Mouse (Mus musculus) heart, embryonic 11.5 days (tissue): ENCODE results near the gene Sema6d. TPM values are rescaled to one million over a fixed set of nuclear protein-coding genes. Genes with fewer than 3 reads are reported as not detected.

Experiments
- ATAC-seq: fragments of 200-750 bp; cut with Nextera tagmentation; replicated peaks from 2 replicates; pipeline ENCODE4 v1.8.0; 2017; ENCODE audit warnings: moderate library complexity; ENCODE audit not compliant: insufficient number of reproducible peaks, low FRiP score, low TSS enrichment
- H3K27ac ChIP-seq: fragments of 300-500 bp; sonication (generic); 2 replicates; pipeline ENCODE4 v1.5.1; 2014; ENCODE audit warnings: mild to moderate bottlenecking, low read depth, low read length
- H3K27me3 ChIP-seq: fragments of 300-500 bp; sonication (generic); 2 replicates; pipeline ENCODE4 v1.6.1; 2014; ENCODE audit warnings: mild to moderate bottlenecking, low read length, mixed read lengths; ENCODE audit not compliant: control insufficient read depth, insufficient read depth
- H3K36me3 ChIP-seq: fragments of 300-500 bp; sonication (generic); 2 replicates; pipeline ENCODE4 v1.6.1; 2014; ENCODE audit warnings: mild to moderate bottlenecking, low read length, moderate library complexity, mixed read lengths; ENCODE audit not compliant: control insufficient read depth, insufficient read depth
- H3K4me1 ChIP-seq: fragments of 300-500 bp; sonication (generic); 2 replicates; pipeline ENCODE4 v1.6.1; 2014; ENCODE audit warnings: low read length; ENCODE audit not compliant: control insufficient read depth, insufficient read depth
- H3K4me2 ChIP-seq: fragments of 300-500 bp; sonication (generic); 2 replicates; pipeline ENCODE4 v1.6.1; 2014; ENCODE audit warnings: mild to moderate bottlenecking, moderate library complexity
- H3K4me3 ChIP-seq: fragments of 300-500 bp; sonication (generic); 2 replicates; pipeline ENCODE4 v1.5.1; 2014; ENCODE audit warnings: low read depth, low read length
- H3K9ac ChIP-seq: fragments of 300-500 bp; sonication (generic); 2 replicates; pipeline ENCODE4 v1.6.1; 2014; ENCODE audit warnings: mild to moderate bottlenecking, low read depth, low read length, moderate library complexity
- H3K9me3 ChIP-seq: fragments of 300-500 bp; sonication (generic); replicated peaks from 2 replicates; pipeline ENCODE4 v1.6.1; 2016; ENCODE audit warnings: low read length; ENCODE audit not compliant: control insufficient read depth
- WGBS: fragments of 180-500 bp; shearing (Covaris S2); extraction: QIAGEN DNeasy Blood & Tissue Kit; methylation state at CpG from one replicate; pipeline ENCODE4 v1.1.7; 2014; ENCODE audit not compliant: insufficient replicate concordance; 5-methylcytosine and 5-hydroxymethylcytosine counted together
- polyA plus RNA-seq: library from polyadenylated mRNA; unstranded; fragments of >200 nt; fragmentation: Nextera tagmentation; extraction: Ambion mirVana; gene quantifications from 2 replicates; pipeline ENCODE4 v1.2.1, GENCODE M21; 2014

Sema6d gene
- polyA plus RNA-seq, 1 experiment from 2014 or later, result 24.9 TPM

DNA sequence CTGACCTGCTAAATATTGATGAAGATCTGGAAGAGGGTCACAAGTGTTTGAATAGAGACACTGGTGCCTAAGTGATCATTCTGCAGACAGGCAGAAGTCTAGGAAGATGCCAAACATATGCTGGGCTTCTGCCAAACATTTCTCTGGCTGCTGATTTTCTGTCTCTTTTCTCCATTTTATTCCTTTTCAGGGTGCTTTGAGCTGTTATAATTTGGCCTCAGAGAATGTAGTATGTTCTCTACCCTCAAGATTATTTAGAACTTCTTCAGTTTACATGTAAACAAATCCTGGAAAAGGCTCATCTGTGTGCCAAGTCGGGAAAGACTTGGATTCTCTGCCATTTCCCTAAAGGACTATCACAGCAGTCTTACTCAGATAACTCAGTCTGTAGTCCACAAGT, 406.0 kb downstream of the Sema6d start:
- Histone ChIP-seq H3K4me3 (no peak overlapping the region), H3K36me3 (no peaks in the 10 kb centered on the region), H3K4me1 (peaks cover 3% of the 10 kb centered on the region; the same call in 1 of the 2 replicates), H3K4me2 (no peak overlapping the region), H3K27me3 (no peaks in the 10 kb centered on the region), H3K27ac (no peak overlapping the region), H3K9me3 (no peaks in the 10 kb centered on the region), H3K9ac (no peak overlapping the region)
- WGBS, result 65% methylated on average over 1 of the region's 1 CpGs
- ATAC-seq, result no peak

DNA sequence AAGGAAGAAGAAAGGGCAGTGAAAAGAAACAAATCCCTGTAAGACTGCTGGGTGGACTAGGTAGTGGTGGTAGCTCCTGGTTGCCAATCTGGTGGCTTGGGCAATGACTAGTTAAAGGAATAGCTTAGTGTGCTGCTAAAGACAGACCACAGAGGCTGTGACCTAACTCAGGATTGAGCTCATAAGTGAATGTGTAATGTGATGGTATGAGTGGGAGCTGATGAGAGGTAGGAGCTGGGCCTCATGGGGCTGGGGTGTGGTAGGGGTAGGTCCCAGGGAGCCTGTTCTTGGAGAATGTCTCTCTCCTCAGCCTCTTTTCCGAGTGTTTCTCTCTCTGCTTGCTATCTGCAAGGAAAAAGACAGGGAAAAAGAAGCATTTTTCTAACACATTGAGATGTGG, 409.9 kb downstream of the Sema6d start:
- no peaks in the 10 kb centered on the region for H3K27me3 ChIP-seq
- H3K9ac ChIP-seq, result no peak overlapping the region
- H3K9me3 ChIP-seq, result no peaks in the 10 kb centered on the region
- ATAC-seq, result no peak
- 73% methylated on average over 1 of the region's 1 CpGs for WGBS
- no peaks in the 10 kb centered on the region for H3K36me3 ChIP-seq
- H3K4me3 ChIP-seq, result no peak overlapping the region
- H3K4me1 ChIP-seq, result peaks cover 3% of the 10 kb centered on the region; the same call in 1 of the 2 replicates
- H3K27ac ChIP-seq, result no peak overlapping the region
- no peak overlapping the region for H3K4me2 ChIP-seq

DNA sequence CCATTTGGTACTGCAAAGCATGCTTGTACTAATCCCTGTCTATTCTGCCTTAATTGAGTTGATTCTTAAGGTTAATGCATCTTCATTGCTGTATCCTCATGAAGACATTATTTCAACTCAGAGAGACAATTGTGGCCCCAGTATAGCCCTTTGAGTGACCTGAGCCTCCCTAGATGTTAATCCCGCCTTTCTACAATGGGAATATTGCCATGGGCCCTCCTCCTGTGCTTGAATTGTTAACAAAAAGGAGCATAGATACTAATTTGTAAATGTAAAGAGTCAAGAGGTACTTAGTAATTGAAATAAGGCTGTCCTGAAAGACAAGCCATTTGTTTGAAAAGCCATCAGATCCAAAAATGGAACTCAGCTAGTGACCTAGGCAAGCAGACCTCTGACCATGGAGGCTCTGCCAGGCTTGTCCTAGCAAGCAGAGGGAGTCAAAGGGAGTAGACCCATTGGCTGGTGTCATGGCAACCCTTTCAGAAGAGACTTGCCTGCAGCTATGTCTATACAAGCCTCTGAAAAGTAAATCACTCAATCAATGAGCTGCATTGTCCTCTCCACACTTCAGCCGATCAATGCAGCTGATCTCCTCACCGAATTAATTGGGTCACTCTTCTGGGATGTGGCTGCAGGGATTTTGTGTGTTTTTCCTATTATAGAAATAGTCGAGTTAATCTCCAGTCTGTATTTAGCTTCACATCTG, 416.2 kb downstream of the Sema6d start:
- Histone ChIP-seq H3K4me1 (0 out of 2 replicates have a peak, but pooled peaks cover 2% of the 10 kb centered on the region), H3K4me3 (no peak overlapping the region), H3K27me3 (no peaks in the 10 kb centered on the region), H3K9ac (no peak overlapping the region), H3K27ac (no peak overlapping the region), H3K36me3 (no peaks in the 10 kb centered on the region), H3K4me2 (no peak overlapping the region), H3K9me3 (no peaks in the 10 kb centered on the region)
- WGBS, result 66% methylated on average over 4 of the region's 4 CpGs
- no peak for ATAC-seq

DNA sequence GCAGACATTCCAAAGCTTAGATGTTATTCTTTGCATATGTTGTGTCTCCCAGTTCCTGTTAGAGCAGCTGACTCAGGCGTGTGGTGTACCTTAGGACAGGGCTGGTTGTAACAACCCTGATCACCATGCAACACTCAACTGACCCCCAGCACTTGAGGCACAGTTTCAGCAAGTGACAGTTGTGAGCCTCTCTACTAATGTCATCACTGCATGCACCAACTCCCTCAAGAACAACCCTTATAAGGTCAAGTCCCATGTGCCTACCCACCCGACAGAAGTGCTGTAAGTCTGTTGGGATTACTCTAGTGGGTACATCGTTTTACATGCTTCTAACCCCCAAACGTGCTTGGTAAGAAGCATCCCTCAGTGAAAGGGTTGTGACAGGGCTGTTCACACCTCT, 418.0 kb downstream of the Sema6d start:
- H3K9ac ChIP-seq, result no peak overlapping the region
- H3K9me3 ChIP-seq, result no peaks in the 10 kb centered on the region
- no peak overlapping the region for H3K4me2 ChIP-seq
- 0 out of 2 replicates have a peak, but pooled peaks cover 2% of the 10 kb centered on the region for H3K4me1 ChIP-seq
- no peak overlapping the region for H3K27ac ChIP-seq
- H3K36me3 ChIP-seq, result no peaks in the 10 kb centered on the region
- ATAC-seq, result no peak
- no peaks in the 10 kb centered on the region for H3K27me3 ChIP-seq
- WGBS, result 50% methylated on average over 4 of the region's 4 CpGs
- H3K4me3 ChIP-seq, result no peak overlapping the region

DNA sequence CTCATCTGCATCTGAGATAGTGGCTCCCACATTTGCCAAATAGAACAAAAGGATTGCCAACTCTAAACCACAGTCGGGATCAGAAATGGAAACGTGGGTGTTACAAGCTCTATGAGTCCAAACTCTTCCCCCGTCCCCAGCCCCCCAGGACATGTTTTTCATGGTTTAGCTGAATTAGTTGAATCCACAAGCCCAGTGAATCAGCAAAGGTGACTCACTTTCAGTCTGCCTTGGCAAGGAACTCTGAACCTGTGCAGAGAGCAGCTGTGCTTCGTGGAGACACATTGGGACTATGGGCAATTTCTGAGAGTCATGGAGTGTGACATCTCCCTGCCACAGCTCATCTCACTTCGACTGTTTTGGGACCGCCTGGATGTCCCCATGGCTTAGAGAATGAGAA, 419.7 kb downstream of the Sema6d start:
- WGBS, result 76% methylated on average over 6 of the region's 6 CpGs
- Histone ChIP-seq H3K27ac (no peak overlapping the region), H3K36me3 (no peaks in the 10 kb centered on the region), H3K4me3 (no peak overlapping the region), H3K9me3 (no peaks in the 10 kb centered on the region), H3K9ac (no peak overlapping the region), H3K27me3 (no peaks in the 10 kb centered on the region), H3K4me2 (no peak overlapping the region), H3K4me1 (0 out of 2 replicates have a peak, but pooled peaks cover 2% of the 10 kb centered on the region)
- ATAC-seq, result no peak

DNA sequence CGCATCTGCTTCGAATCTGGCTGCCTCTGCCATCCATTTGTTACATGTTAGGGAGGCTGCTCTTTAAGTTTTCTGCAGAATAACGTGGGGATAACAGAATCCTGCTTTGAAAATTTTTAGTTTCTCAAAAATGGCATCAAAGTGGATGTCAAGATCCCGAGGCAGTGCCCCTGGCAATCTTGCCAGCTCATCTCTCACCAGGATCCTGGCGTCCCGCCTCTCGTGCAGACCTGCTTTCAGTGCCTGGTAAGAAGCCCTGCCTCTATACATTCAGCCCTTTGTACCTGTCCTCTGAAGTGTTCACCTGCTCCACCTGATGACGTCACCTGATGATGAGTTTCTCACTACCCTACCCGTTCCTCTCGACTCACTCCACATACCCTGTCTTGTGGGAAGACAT, 422.1 kb downstream of the Sema6d start:
- no peaks in the 10 kb centered on the region for H3K9me3 ChIP-seq
- H3K36me3 ChIP-seq, result no peaks in the 10 kb centered on the region
- no peaks in the 10 kb centered on the region for H3K4me1 ChIP-seq
- H3K27ac ChIP-seq, result no peak overlapping the region
- no peaks in the 10 kb centered on the region for H3K27me3 ChIP-seq
- no peak for ATAC-seq
- no peak overlapping the region for H3K9ac ChIP-seq
- no peak overlapping the region for H3K4me2 ChIP-seq
- WGBS, result 82% methylated on average over 10 of the region's 10 CpGs
- no peak overlapping the region for H3K4me3 ChIP-seq

DNA sequence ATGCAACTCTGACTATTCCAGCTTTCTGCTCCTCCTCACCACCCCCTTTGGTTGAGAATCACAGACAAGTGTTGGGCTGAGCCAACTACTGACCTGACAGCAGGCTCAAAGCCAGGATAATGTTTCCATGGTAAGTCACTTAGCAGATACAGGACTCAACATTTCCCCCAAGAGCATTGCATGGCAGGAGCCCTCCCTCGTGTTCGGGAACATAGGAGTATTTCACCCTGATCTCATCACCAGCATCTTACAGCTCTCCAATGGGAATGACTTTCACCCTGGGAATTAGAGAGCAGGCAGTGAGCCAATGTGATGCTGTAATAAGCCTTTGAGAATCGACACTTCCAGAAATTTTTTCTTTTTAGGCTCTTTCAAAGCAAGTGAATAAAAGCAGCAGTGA, 432.7 kb downstream of the Sema6d start:
- H3K9ac ChIP-seq, result no peak overlapping the region
- WGBS, result 63% methylated on average over 3 of the region's 3 CpGs

DNA sequence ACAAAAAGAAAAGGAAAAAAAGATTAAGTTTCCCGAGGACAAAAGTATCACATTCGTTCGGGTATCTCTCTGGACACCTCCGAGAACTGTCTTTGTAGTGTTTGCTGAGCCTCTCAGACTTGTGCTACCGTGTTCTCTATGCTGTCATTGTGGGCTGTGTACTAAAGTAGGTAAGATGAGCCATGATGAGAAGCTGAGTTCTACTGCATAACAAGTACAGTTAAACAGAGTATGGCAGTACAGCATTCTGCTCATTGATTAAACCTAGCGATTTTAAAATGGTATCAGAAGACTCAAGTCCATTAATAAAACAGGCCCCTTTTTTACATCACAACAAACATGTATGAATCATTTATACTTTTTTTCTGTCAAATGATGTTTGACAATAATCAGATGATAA, 433.9 kb downstream of the Sema6d start:
- Histone ChIP-seq H3K9me3 (no peaks in the 10 kb centered on the region), H3K9ac (no peak overlapping the region), H3K36me3 (no peaks in the 10 kb centered on the region; the same call in 1 of the 2 replicates), H3K4me1 (no peaks in the 10 kb centered on the region), H3K4me3 (no peak overlapping the region), H3K27me3 (no peaks in the 10 kb centered on the region), H3K4me2 (no peak overlapping the region), H3K27ac (no peak overlapping the region)
- 91% methylated on average over 6 of the region's 6 CpGs for WGBS
- no peak for ATAC-seq

More for the DNA sequence above, 432.7 kb downstream of the Sema6d start:
- H3K4me2 ChIP-seq, result no peak overlapping the region
- no peak for ATAC-seq
- no peaks in the 10 kb centered on the region for H3K9me3 ChIP-seq
- no peak overlapping the region for H3K4me3 ChIP-seq
- no peaks in the 10 kb centered on the region for H3K27me3 ChIP-seq
- H3K27ac ChIP-seq, result no peak overlapping the region
- H3K4me1 ChIP-seq, result no peaks in the 10 kb centered on the region
- no peaks in the 10 kb centered on the region; the same call in 1 of the 2 replicates for H3K36me3 ChIP-seq

DNA sequence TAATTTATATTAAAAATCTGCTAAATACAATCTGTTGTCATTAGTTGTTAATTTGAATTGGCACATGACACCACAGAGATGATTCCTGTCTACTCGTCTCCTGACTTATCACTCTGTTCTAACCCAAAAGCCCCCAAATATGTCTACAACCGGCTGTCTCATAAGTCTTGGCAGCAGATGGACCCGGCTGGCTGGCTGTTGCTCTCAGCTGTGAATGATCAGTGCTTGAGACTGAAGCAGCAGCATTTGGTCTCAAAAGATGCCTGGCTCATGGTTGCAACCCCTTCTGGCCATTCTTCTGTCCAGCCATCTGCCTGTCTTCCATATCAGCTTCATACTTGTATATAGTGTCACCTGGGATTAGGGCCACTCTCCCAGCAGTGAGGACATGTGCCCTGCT, 434.4 kb downstream of the Sema6d start:
- H3K27ac ChIP-seq, result no peak overlapping the region
- H3K9ac ChIP-seq, result no peak overlapping the region
- 83% methylated on average over 3 of the region's 3 CpGs for WGBS
- no peak for ATAC-seq
- H3K4me3 ChIP-seq, result no peak overlapping the region
- H3K36me3 ChIP-seq, result no peaks in the 10 kb centered on the region; the same call in 1 of the 2 replicates
- no peak overlapping the region for H3K4me2 ChIP-seq
- H3K4me1 ChIP-seq, result no peaks in the 10 kb centered on the region
- H3K9me3 ChIP-seq, result no peaks in the 10 kb centered on the region
- no peaks in the 10 kb centered on the region for H3K27me3 ChIP-seq
